Mouse (Mus musculus) neural tube, embryonic 15.5 days (tissue): Measurements from ENCODE around the gene Dapk2. TPM values are rescaled to one million over a fixed set of nuclear protein-coding genes. Genes with fewer than 3 reads are reported as not detected.

Experiments
- ATAC-seq: fragments of 200-750 bp; cut with Nextera tagmentation; 2 replicates; pipeline ENCODE4 v1.8.0; 2017; ENCODE audit warnings: mild to moderate bottlenecking, moderate TSS enrichment, moderate library complexity; ENCODE audit not compliant: low FRiP score
- H3K27ac ChIP-seq: fragments of 300-500 bp; sonication (generic); replicated peaks from 2 replicates; pipeline ENCODE4 v1.5.1; 2015; ENCODE audit warnings: mild to moderate bottlenecking, inconsistent platforms
- H3K27me3 ChIP-seq: fragments of 300-500 bp; sonication (generic); replicated peaks from 2 replicates; pipeline ENCODE4 v1.6.1; 2015; ENCODE audit warnings: inconsistent platforms
- H3K36me3 ChIP-seq: fragments of 300-500 bp; sonication (generic); 2 replicates; pipeline ENCODE4 v1.6.1; 2015; ENCODE audit warnings: inconsistent platforms
- H3K4me1 ChIP-seq: fragments of 300-500 bp; sonication (generic); 2 replicates; pipeline ENCODE4 v1.6.1; 2015; ENCODE audit warnings: inconsistent platforms
- H3K4me2 ChIP-seq: fragments of 300-500 bp; sonication (generic); 2 replicates; pipeline ENCODE4 v1.6.1; 2015; ENCODE audit warnings: inconsistent platforms, mild to moderate bottlenecking, moderate library complexity
- H3K4me3 ChIP-seq: fragments of 300-500 bp; sonication (generic); replicated peaks from 2 replicates; pipeline ENCODE4 v1.5.1; 2015; ENCODE audit warnings: mild to moderate bottlenecking, inconsistent platforms
- H3K9ac ChIP-seq: fragments of 300-500 bp; sonication (generic); replicated peaks from 2 replicates; pipeline ENCODE4 v1.6.1; 2015; ENCODE audit warnings: mild to moderate bottlenecking, inconsistent platforms
- H3K9me3 ChIP-seq: fragments of 300-500 bp; sonication (generic); replicated peaks from 2 replicates; pipeline ENCODE4 v1.6.1; 2016; ENCODE audit warnings: inconsistent platforms
- WGBS: fragments of 180-500 bp; shearing (Covaris S2); methylation state at CpG from one replicate; pipeline ENCODE4 v1.1.7; 2015; ENCODE audit warnings: mixed read lengths; 5-methylcytosine and 5-hydroxymethylcytosine counted together
- polyA plus RNA-seq: library from polyadenylated mRNA; unstranded; fragments of >200 nt; fragmentation: Nextera tagmentation; extraction: Ambion mirVana; gene quantifications from 2 replicates; pipeline ENCODE4 v1.2.1, GENCODE M21; 2015

Dapk2 gene
- polyA plus RNA-seq, 1 experiment from 2014 or later = 0.69 TPM

- H3K4me3 ChIP-seq = peak overlapping the region; percentile 82
- peaks cover 46% of the 10 kb centered on the region for H3K4me1 ChIP-seq
- peak; percentile 98 for ATAC-seq
- peak overlapping the region; percentile 73 for H3K4me2 ChIP-seq
- H3K27me3 ChIP-seq = no peaks in the 10 kb centered on the region
- 7% methylated on average over 33 of the region's 33 CpGs for WGBS
- no peaks in the 10 kb centered on the region for H3K36me3 ChIP-seq
- H3K9me3 ChIP-seq = no peaks in the 10 kb centered on the region
- peak overlapping the region; percentile 79 for H3K9ac ChIP-seq
- H3K27ac ChIP-seq = peak overlapping the region; percentile 91
Observed at GRCm38 (mm10) chr9:66124681-66125542, 33.1 kb upstream of the Dapk2 start.

- no peaks in the 10 kb centered on the region for H3K9me3 ChIP-seq
- H3K4me1 ChIP-seq = peaks cover 46% of the 10 kb centered on the region
- no peaks in the 10 kb centered on the region for H3K36me3 ChIP-seq
- H3K27ac ChIP-seq = peak overlapping the region; percentile 83
- no peaks in the 10 kb centered on the region for H3K27me3 ChIP-seq
- WGBS = 46% methylated on average over 12 of the region's 12 CpGs
- H3K4me2 ChIP-seq = peak overlapping the region; percentile 84
- H3K9ac ChIP-seq = peak overlapping the region; percentile 69; the same call in 1 of the 2 replicates
- H3K4me3 ChIP-seq = peak overlapping the region; percentile 67
- ATAC-seq = no peak
Observed at GRCm38 (mm10) chr9:66125543-66126455, 32.2 kb upstream of the Dapk2 start.

- Histone ChIP-seq H3K9ac (peak within 1 kb of the TSS; percentile 69), H3K4me2 (peak within 1 kb of the TSS; percentile 84), H3K4me3 (peak within 1 kb of the TSS; percentile 67), H3K27ac (peak within 1 kb of the TSS; percentile 83), H3K9me3 (no peaks in the 10 kb centered on the region), H3K4me1 (peaks cover 43% of the 10 kb centered on the region), H3K36me3 (no peaks in the 10 kb centered on the region), H3K27me3 (no peaks in the 10 kb centered on the region)
- ATAC-seq = peak; percentile 74
- 1% methylated on average over 34 of the region's 34 CpGs for WGBS
Observed at GRCm38 (mm10) chr9:66126456-66127192, 31.4 kb upstream of the Dapk2 start, which contains the start of the genes Snx1 and Ciao2a. Gene Snx1 (minus strand): TSS chr9:66126587. Gene Ciao2a (plus strand): TSS chr9:66126611.

- ATAC-seq = no peak
- no peaks in the 10 kb centered on the region for H3K36me3 ChIP-seq
- no peaks in the 10 kb centered on the region for H3K9me3 ChIP-seq
- H3K4me3 ChIP-seq = peak overlapping the region; percentile 67
- H3K4me1 ChIP-seq = peaks cover 42% of the 10 kb centered on the region
- peak overlapping the region; percentile 84 for H3K4me2 ChIP-seq
- H3K27ac ChIP-seq = peak overlapping the region; percentile 83
- 45% methylated on average over 6 of the region's 6 CpGs for WGBS
- H3K9ac ChIP-seq = peak overlapping the region; percentile 69
- H3K27me3 ChIP-seq = no peaks in the 10 kb centered on the region
Observed at GRCm38 (mm10) chr9:66127193-66127546, 30.9 kb upstream of the Dapk2 start.

- Histone ChIP-seq H3K4me2 (peak overlapping the region; percentile 84), H3K4me1 (peaks cover 37% of the 10 kb centered on the region), H3K9me3 (no peaks in the 10 kb centered on the region), H3K4me3 (0 out of 2 replicates have a peak overlapping the region, but pooled peaks have one; percentile 67), H3K27ac (no peak overlapping the region), H3K36me3 (peaks cover 1% of the 10 kb centered on the region), H3K27me3 (no peaks in the 10 kb centered on the region), H3K9ac (no peak overlapping the region)
- WGBS = 97% methylated on average over 4 of the region's 4 CpGs
- no peak for ATAC-seq
Observed at GRCm38 (mm10) chr9:66127884-66128283, 30.1 kb upstream of the Dapk2 start.

- no peak overlapping the region for H3K4me3 ChIP-seq
- no peaks in the 10 kb centered on the region for H3K9me3 ChIP-seq
- peaks cover 12% of the 10 kb centered on the region for H3K4me1 ChIP-seq
- H3K9ac ChIP-seq = no peak overlapping the region
- H3K4me2 ChIP-seq = no peak overlapping the region
- no peak for ATAC-seq
- H3K27me3 ChIP-seq = no peaks in the 10 kb centered on the region
- H3K27ac ChIP-seq = no peak overlapping the region
- 94% methylated on average over 2 of the region's 2 CpGs for WGBS
- H3K36me3 ChIP-seq = peaks cover 28% of the 10 kb centered on the region
Observed at GRCm38 (mm10) chr9:66131466-66131865, 26.6 kb upstream of the Dapk2 start.

- no peak overlapping the region for H3K27ac ChIP-seq
- H3K4me2 ChIP-seq = no peak overlapping the region
- 52% methylated on average over 4 of the region's 4 CpGs for WGBS
Observed at GRCm38 (mm10) chr9:66135967-66136366, 22.1 kb upstream of the Dapk2 start.

GRCm38 (mm10) chr9:66138193-66138592 lies 19.8 kb upstream of the Dapk2 start:
- H3K27me3 ChIP-seq = no peaks in the 10 kb centered on the region
- no peaks in the 10 kb centered on the region for H3K9me3 ChIP-seq
- H3K4me2 ChIP-seq = no peak overlapping the region
- H3K4me3 ChIP-seq = no peak overlapping the region
- ATAC-seq = no peak
- no peak overlapping the region for H3K27ac ChIP-seq
- H3K4me1 ChIP-seq = no peaks in the 10 kb centered on the region
- no peak overlapping the region for H3K9ac ChIP-seq
- H3K36me3 ChIP-seq = peaks cover 63% of the 10 kb centered on the region
- 92% methylated on average over 7 of the region's 7 CpGs for WGBS

More at GRCm38 (mm10) chr9:66135967-66136366, 22.1 kb upstream of the Dapk2 start:
- no peak for ATAC-seq
- Histone ChIP-seq H3K9me3 (no peaks in the 10 kb centered on the region), H3K36me3 (peaks cover 67% of the 10 kb centered on the region), H3K4me3 (no peak overlapping the region), H3K9ac (no peak overlapping the region), H3K27me3 (no peaks in the 10 kb centered on the region), H3K4me1 (no peaks in the 10 kb centered on the region)

GRCm38 (mm10) chr9:66142265-66142664 lies 15.8 kb upstream of the Dapk2 start:
- no peak for ATAC-seq
- H3K4me1 ChIP-seq = no peaks in the 10 kb centered on the region
- no peak overlapping the region for H3K9ac ChIP-seq
- no peak overlapping the region for H3K4me2 ChIP-seq
- no peak overlapping the region for H3K27ac ChIP-seq
- no peaks in the 10 kb centered on the region for H3K27me3 ChIP-seq
- H3K36me3 ChIP-seq = peaks cover 31% of the 10 kb centered on the region
- WGBS = 80% methylated on average over 1 of the region's 1 CpGs
- H3K4me3 ChIP-seq = no peak overlapping the region
- no peaks in the 10 kb centered on the region for H3K9me3 ChIP-seq

- H3K36me3 ChIP-seq = peaks cover 14% of the 10 kb centered on the region
- H3K4me2 ChIP-seq = no peak overlapping the region
- H3K4me1 ChIP-seq = no peaks in the 10 kb centered on the region
- 6% methylated on average over 6 of the region's 6 CpGs for WGBS
- no peak overlapping the region for H3K4me3 ChIP-seq
- no peaks in the 10 kb centered on the region for H3K9me3 ChIP-seq
- no peak overlapping the region for H3K9ac ChIP-seq
- no peaks in the 10 kb centered on the region for H3K27me3 ChIP-seq
- ATAC-seq = peak; percentile 59; the same call in 1 of the 2 replicates
- H3K27ac ChIP-seq = no peak overlapping the region
Observed at GRCm38 (mm10) chr9:66144248-66144647, 13.8 kb upstream of the Dapk2 start.

- H3K27ac ChIP-seq = no peak overlapping the region
- H3K27me3 ChIP-seq = no peaks in the 10 kb centered on the region
- ATAC-seq = no peak
- H3K4me1 ChIP-seq = no peaks in the 10 kb centered on the region
- no peaks in the 10 kb centered on the region for H3K9me3 ChIP-seq
- no peaks in the 10 kb centered on the region for H3K36me3 ChIP-seq
- H3K9ac ChIP-seq = no peak overlapping the region
- H3K4me2 ChIP-seq = no peak overlapping the region
- H3K4me3 ChIP-seq = no peak overlapping the region
Observed at GRCm38 (mm10) chr9:66146141-66146540, 11.9 kb upstream of the Dapk2 start.
